Mouse (Mus musculus) forebrain, embryonic 16.5 days (tissue): ENCODE results near the gene Hspa1l. TPM values are rescaled to one million over a fixed set of nuclear protein-coding genes. Genes with fewer than 3 reads are reported as not detected.
"Not testable (repeated sequence)": the region's sequence is repeated elsewhere in the genome, so short reads cannot be mapped to it uniquely, and the experiment has no call there.

ENCODE experiments used
- ATAC-seq: fragments of 200-750 bp; cut with Nextera tagmentation; 2 replicates; pipeline ENCODE4 v1.8.0; 2017; ENCODE audit warnings: mild to moderate bottlenecking, moderate library complexity
- H3K27ac ChIP-seq: fragments of 300-500 bp; sonication (generic); 2 replicates; pipeline ENCODE4 v1.5.1; 2014; ENCODE audit warnings: low read length, control low read depth
- H3K27me3 ChIP-seq: fragments of 300-500 bp; sonication (generic); replicated peaks from 2 replicates; pipeline ENCODE4 v1.6.1; 2014; ENCODE audit warnings: low read length; ENCODE audit not compliant: control insufficient read depth, insufficient read depth
- H3K36me3 ChIP-seq: fragments of 300-500 bp; sonication (generic); 2 replicates; pipeline ENCODE4 v1.6.1; 2014; ENCODE audit not compliant: control insufficient read depth, insufficient read depth
- H3K4me1 ChIP-seq: fragments of 300-500 bp; sonication (generic); replicated peaks from 2 replicates; pipeline ENCODE4 v1.6.1; 2014; ENCODE audit warnings: low read length; ENCODE audit not compliant: control insufficient read depth, insufficient read depth
- H3K4me2 ChIP-seq: fragments of 300-500 bp; sonication (generic); 2 replicates; pipeline ENCODE4 v1.6.1; 2014; ENCODE audit warnings: mild to moderate bottlenecking, low read length, control low read depth
- H3K4me3 ChIP-seq: fragments of 300-500 bp; sonication (generic); replicated peaks from 2 replicates; pipeline ENCODE4 v1.5.1; 2014; ENCODE audit warnings: mild to moderate bottlenecking, low read length, control low read depth
- H3K9ac ChIP-seq: fragments of 300-500 bp; sonication (generic); replicated peaks from 2 replicates; pipeline ENCODE4 v1.6.1; 2014; ENCODE audit warnings: low read depth, low read length, control low read depth
- H3K9me3 ChIP-seq: fragments of 300-500 bp; sonication (generic); 2 replicates; pipeline ENCODE4 v1.6.1; 2016; ENCODE audit warnings: low read length; ENCODE audit not compliant: control insufficient read depth
- WGBS: fragments of 180-500 bp; shearing (Covaris S2); extraction: QIAGEN DNeasy Blood & Tissue Kit; methylation state at CpG from one replicate; pipeline ENCODE4 v1.1.7; 2014; 5-methylcytosine and 5-hydroxymethylcytosine counted together
- polyA plus RNA-seq: library from polyadenylated mRNA; unstranded; fragments of >200 nt; fragmentation: Nextera tagmentation; extraction: Ambion mirVana; gene quantifications from 2 replicates; pipeline ENCODE4 v1.2.1, GENCODE M21; 2015

Hspa1l gene
- polyA plus RNA-seq, 1 experiment from 2014 or later, result 1.7 TPM

- Histone ChIP-seq H3K27ac (no peak overlapping the region), H3K4me1 (peaks cover 7% of the 10 kb centered on the region), H3K27me3 (peaks cover 7% of the 10 kb centered on the region; the same call in 1 of the 2 replicates), H3K4me2 (no peak overlapping the region), H3K9ac (no peak overlapping the region), H3K36me3 (no peaks in the 10 kb centered on the region), H3K4me3 (no peak overlapping the region), H3K9me3 (no peaks in the 10 kb centered on the region)
- no peak for ATAC-seq
- WGBS, result 44% methylated on average over 1 of the region's 1 CpGs
Observed at GRCm38 (mm10) chr17:34956340-34956739, 16.2 kb upstream of the Hspa1l start.

GRCm38 (mm10) chr17:34957291-34957690 lies 15.2 kb upstream of the Hspa1l start:
- 17% methylated on average over 34 of the region's 40 CpGs for WGBS
- not testable (repeated sequence) for H3K36me3 ChIP-seq, H3K4me2 ChIP-seq, ATAC-seq, H3K27ac ChIP-seq, H3K9ac ChIP-seq, H3K9me3 ChIP-seq, H3K4me3 ChIP-seq, H3K4me1 ChIP-seq, H3K27me3 ChIP-seq

GRCm38 (mm10) chr17:34957966-34958365 lies 14.5 kb upstream of the Hspa1l start:
- not testable (repeated sequence) for H3K36me3 ChIP-seq, H3K9ac ChIP-seq, H3K27ac ChIP-seq, H3K4me1 ChIP-seq, H3K9me3 ChIP-seq, H3K4me3 ChIP-seq, H3K4me2 ChIP-seq, ATAC-seq, H3K27me3 ChIP-seq
- 28% methylated on average over 28 of the region's 40 CpGs for WGBS

- WGBS, result 0% methylated on average over 20 of the region's 47 CpGs
- not testable (repeated sequence) for ATAC-seq, H3K9me3 ChIP-seq, H3K36me3 ChIP-seq, H3K27ac ChIP-seq, H3K9ac ChIP-seq, H3K27me3 ChIP-seq, H3K4me1 ChIP-seq
- Histone ChIP-seq H3K4me3 (peak overlapping the region; percentile 43), H3K4me2 (peak overlapping the region; percentile 69)
Observed at GRCm38 (mm10) chr17:34958734-34959129, 13.8 kb upstream of the Hspa1l start.

GRCm38 (mm10) chr17:34959130-34959778 lies 13.2 kb upstream of the Hspa1l start, which contains the start of gene Hspa1b:
Gene Hspa1b (minus strand): TSS chr17:34959238.
- WGBS, result under 1% methylated on average over 29 of the region's 32 CpGs
- H3K36me3 ChIP-seq, H3K4me1 ChIP-seq, H3K27me3 ChIP-seq, H3K9me3 ChIP-seq: not testable (repeated sequence)
- ATAC-seq, result peak; percentile 96
- Histone ChIP-seq H3K4me3 (peak within 1 kb of the TSS; percentile 43), H3K4me2 (peak within 1 kb of the TSS; percentile 69), H3K9ac (peak within 1 kb of the TSS; percentile 7; the same call in 1 of the 2 replicates), H3K27ac (peak within 1 kb of the TSS; percentile 60)

GRCm38 (mm10) chr17:34959881-34960515 lies 12.5 kb upstream of the Hspa1l start:
- Histone ChIP-seq H3K27ac (no peak overlapping the region; the same call in 1 of the 2 replicates), H3K36me3 (no peaks in the 10 kb centered on the region), H3K4me1 (peaks cover 7% of the 10 kb centered on the region), H3K9me3 (no peaks in the 10 kb centered on the region), H3K9ac (no peak overlapping the region), H3K4me2 (peak overlapping the region; percentile 69), H3K4me3 (peak overlapping the region; percentile 43), H3K27me3 (peaks cover 7% of the 10 kb centered on the region; the same call in 1 of the 2 replicates)
- ATAC-seq, result no peak
- WGBS, result 9% methylated on average over 12 of the region's 12 CpGs

- ATAC-seq, result no peak
- Histone ChIP-seq H3K4me2 (no peak overlapping the region), H3K4me3 (no peak overlapping the region), H3K27ac (no peak overlapping the region), H3K36me3 (no peaks in the 10 kb centered on the region), H3K9ac (no peak overlapping the region), H3K27me3 (peaks cover 7% of the 10 kb centered on the region; the same call in 1 of the 2 replicates), H3K4me1 (peaks cover 7% of the 10 kb centered on the region), H3K9me3 (no peaks in the 10 kb centered on the region)
Observed at GRCm38 (mm10) chr17:34960702-34961493, 11.6 kb upstream of the Hspa1l start.

GRCm38 (mm10) chr17:34962125-34962524 lies 10.4 kb upstream of the Hspa1l start:
- H3K9ac ChIP-seq, result no peak overlapping the region
- no peak for ATAC-seq
- H3K36me3 ChIP-seq, result no peaks in the 10 kb centered on the region
- 34% methylated on average over 3 of the region's 3 CpGs for WGBS
- H3K4me1 ChIP-seq, result peaks cover 7% of the 10 kb centered on the region
- H3K27me3 ChIP-seq, result peaks cover 5% of the 10 kb centered on the region; the same call in 1 of the 2 replicates
- H3K27ac ChIP-seq, result no peak overlapping the region
- no peak overlapping the region for H3K4me2 ChIP-seq
- no peak overlapping the region for H3K4me3 ChIP-seq
- H3K9me3 ChIP-seq, result no peaks in the 10 kb centered on the region

GRCm38 (mm10) chr17:34962841-34963240 lies 9.7 kb upstream of the Hspa1l start:
- Histone ChIP-seq H3K4me1 (peaks cover 7% of the 10 kb centered on the region), H3K9me3 (no peaks in the 10 kb centered on the region), H3K27ac (no peak overlapping the region), H3K9ac (no peak overlapping the region), H3K27me3 (peaks cover 7% of the 10 kb centered on the region; the same call in 1 of the 2 replicates), H3K4me2 (no peak overlapping the region), H3K4me3 (no peak overlapping the region), H3K36me3 (no peaks in the 10 kb centered on the region)
- no peak for ATAC-seq
- 48% methylated on average over 1 of the region's 1 CpGs for WGBS
